Mouse (Mus musculus): ENCODE measurements at regions not wholly inside any gene's neighbourhood (a gene's known extent, or its start where the extent isn't known, plus 50 kb on each side); places are given as distances from the start of the nearest gene placed in this dataset.

- TF ChIP-seq CTCF (IDR thresholded peaks at IDR 0.05): no peak
- no peak for ATAC-seq (ENCODE audit: low FRiP score)
- no peaks in the 10 kb centered on the region for H3K4me1 ChIP-seq (ENCODE audit: insufficient read depth, low read length)
- H3K27ac ChIP-seq (ENCODE audit: low read depth, low read length): no peak overlapping the region
- H3K27me3 ChIP-seq (ENCODE audit: insufficient read depth, low read length): no peaks in the 10 kb centered on the region
- no peak overlapping the region for H3K4me2 ChIP-seq (ENCODE audit: low read depth, low read length, poor library complexity, severe bottlenecking)
- no peak overlapping the region for H3K4me3 ChIP-seq (ENCODE audit: low read depth, low read length)
- H3K9me3 ChIP-seq (ENCODE audit: low read length): no peaks in the 10 kb centered on the region
- H3K36me3 ChIP-seq (ENCODE audit: insufficient read depth, low read length): no peaks in the 10 kb centered on the region
- no peak for DNase-seq (ENCODE audit: low spot score)
- no peak overlapping the region for H3K9ac ChIP-seq (replicated peaks; ENCODE audit: low read length, poor library complexity, severe bottlenecking)
Observed at GRCm38 (mm10) chr3:70321161-70321657, 313.8 kb downstream of the Otol1 start.

DNA sequence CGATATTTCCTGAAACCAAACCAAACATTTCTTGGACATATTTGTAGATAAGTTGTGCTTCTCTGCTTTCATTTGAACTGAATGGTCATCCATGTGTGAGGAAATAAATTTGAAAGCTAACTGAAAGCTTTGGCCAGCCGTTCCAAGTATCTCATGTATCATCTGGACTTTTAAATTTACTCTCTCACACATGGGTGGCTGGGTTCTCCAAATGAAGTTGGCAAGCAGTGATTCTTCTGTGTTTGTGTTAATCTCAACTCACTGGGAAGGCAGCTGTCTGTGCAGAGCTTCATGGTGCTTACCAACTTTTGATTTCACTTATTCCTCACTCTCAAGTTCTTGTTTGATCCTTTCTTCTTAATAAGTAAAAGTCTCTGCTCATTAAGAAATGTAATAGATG, 317.3 kb downstream of the Otol1 start:
- ATAC-seq (ENCODE audit: low FRiP score): no peak

More for the DNA sequence above, 317.3 kb downstream of the Otol1 start:
- Histone ChIP-seq H3K27me3 (ENCODE audit: insufficient read depth, low read length) (no peaks in the 10 kb centered on the region), H3K4me1 (ENCODE audit: insufficient read depth, low read length) (no peaks in the 10 kb centered on the region), H3K4me2 (ENCODE audit: low read depth, low read length, poor library complexity, severe bottlenecking) (no peak overlapping the region), H3K9me3 (ENCODE audit: low read length) (no peaks in the 10 kb centered on the region), H3K9ac (replicated peaks; ENCODE audit: low read length, poor library complexity, severe bottlenecking) (no peak overlapping the region), H3K27ac (ENCODE audit: low read depth, low read length) (no peak overlapping the region), H3K4me3 (ENCODE audit: low read depth, low read length) (no peak overlapping the region), H3K36me3 (ENCODE audit: insufficient read depth, low read length) (no peaks in the 10 kb centered on the region)
- 85% methylated on average over 2 of the region's 2 CpGs for WGBS
- no peak for TF ChIP-seq CTCF (IDR thresholded peaks at IDR 0.05)
- peak; percentile 69 for DNase-seq (ENCODE audit: low spot score)
